Mouse (Mus musculus): ENCODE data around the gene 2610507B11Rik. TPM values are rescaled to one million over a fixed set of nuclear protein-coding genes. Genes with fewer than 3 reads are reported as not detected.

Gene 2610507B11Rik
- total RNA-seq (2023), result 107 TPM

GRCm38 (mm10) chr11:78261380-78262352, at the start of gene 2610507B11Rik:
Gene 2610507B11Rik (plus strand): TSS chr11:78261752.

GRCm38 (mm10) chr11:78245627-78246317, 15.8 kb upstream of the 2610507B11Rik start, which contains the start of the genes Sdf2 and Supt6:
Gene Sdf2 (plus strand): TSS chr11:78245746.
Gene Supt6 (minus strand): TSS chr11:78245987.

GRCm38 (mm10) chr11:78290654-78291053, 29.1 kb downstream of the 2610507B11Rik start, which contains the start of gene BC030499:
Gene BC030499 (plus strand): TSS chr11:78290841.

GRCm38 (mm10) chr11:78301357-78302084, 40.0 kb downstream of the 2610507B11Rik start, which contains the start of gene Spag5:
Gene Spag5 (plus strand): TSS chr11:78301529.

GRCm38 (mm10) chr11:78322860-78323259, 61.3 kb downstream of the 2610507B11Rik start, which contains the start of gene Aldoc:
Gene Aldoc (plus strand): TSS chr11:78322968.

GRCm38 (mm10) chr11:78327634-78328511, 66.3 kb downstream of the 2610507B11Rik start, which contains the start of gene Pigs:
Gene Pigs (plus strand): TSS chr11:78328415.

Other genes starting within 250 kb of the 2610507B11Rik start
- gene Dhrs13, start 229.5 kb upstream of the 2610507B11Rik start, total RNA-seq (2023), result 6.0 TPM
- 30.3 TPM for gene Flot2, start 223.8 kb upstream of the 2610507B11Rik start, total RNA-seq (2023)
- gene Eral1, start 181.4 kb upstream of the 2610507B11Rik start, total RNA-seq (2023), result 27.6 TPM
- gene Fam222b, start 167.1 kb upstream of the 2610507B11Rik start, total RNA-seq (2023), result 21.7 TPM
- gene Traf4, start 96.2 kb upstream of the 2610507B11Rik start, total RNA-seq (2023), result 38.9 TPM
- gene Nek8, start 85.1 kb upstream of the 2610507B11Rik start, total RNA-seq (2023), result 9.1 TPM
- gene Tlcd1, start 85.0 kb upstream of the 2610507B11Rik start, total RNA-seq (2023), result 8.9 TPM
- gene Rpl23a, start 78.2 kb upstream of the 2610507B11Rik start, total RNA-seq (2023), result 3,317 TPM
- 0.35 TPM for gene Rab34, start 73.3 kb upstream of the 2610507B11Rik start, total RNA-seq (2023)
- gene Proca1, start 68.4 kb upstream of the 2610507B11Rik start, total RNA-seq (2023), result not detected
- gene Sdf2, start 16.0 kb upstream of the 2610507B11Rik start, total RNA-seq (2023), result 41.2 TPM
- 80.8 TPM for gene Supt6, start 15.8 kb upstream of the 2610507B11Rik start, total RNA-seq (2023)
- 1.7 TPM for gene BC030499, start 29.1 kb downstream of the 2610507B11Rik start, total RNA-seq (2023)
- 1.7 TPM for gene Spag5, start 39.8 kb downstream of the 2610507B11Rik start, total RNA-seq (2023)
- gene Aldoc, start 61.2 kb downstream of the 2610507B11Rik start, total RNA-seq (2023), result 38.4 TPM
- 49.7 TPM for gene Pigs, start 66.7 kb downstream of the 2610507B11Rik start, total RNA-seq (2023)
- 15.1 TPM for gene Unc119, start 81.7 kb downstream of the 2610507B11Rik start, total RNA-seq (2023)
- not detected for gene Foxn1, start 124.8 kb downstream of the 2610507B11Rik start, total RNA-seq (2023)
- not detected for gene Slc13a2, start 160.5 kb downstream of the 2610507B11Rik start, total RNA-seq (2023)
- gene Slc46a1, start 203.9 kb downstream of the 2610507B11Rik start, total RNA-seq (2023), result 1.5 TPM
- gene Sarm1, start 236.0 kb downstream of the 2610507B11Rik start, total RNA-seq (2023), result 3.5 TPM
- gene Vtn, start 237.3 kb downstream of the 2610507B11Rik start, total RNA-seq (2023), result not detected
- gene Sebox, start 241.7 kb downstream of the 2610507B11Rik start, total RNA-seq (2023), result not detected